Mouse (Mus musculus) heart, adult 2 months (tissue): Measurements from ENCODE around the gene Cdkn2aip.

Source experiments
- CTCF ChIP-seq: fragments of 200-600 bp; IDR thresholded peaks from 2 replicates; pipeline ENCODE4 v1.8.1; 2022; ENCODE audit warnings: antibody characterized with exemption, mild to moderate bottlenecking, moderate library complexity
- POLR2A ChIP-seq: fragments of 200-500 bp; IDR thresholded peaks from 2 replicates; pipeline ENCODE4 v1.6.1; 2011; ENCODE audit warnings: mild to moderate bottlenecking, low read depth, low read length, control low read depth; ENCODE audit not compliant: insufficient read depth

GRCm38 (mm10) chr8:47690674-47691078, 23.1 kb downstream of the Cdkn2aip start:
- TF ChIP-seq POLR2A = no peak
- no peak for TF ChIP-seq CTCF
